Mouse (Mus musculus): ENCODE measurements around the gene Gpank1. TPM values are rescaled to one million over a fixed set of nuclear protein-coding genes. Genes with fewer than 3 reads are reported as not detected.
A peak's percentile ranks its signal among the peaks of the same experiment; 100 is the strongest.

Gpank1 gene
- polyA plus RNA-seq, 1 experiment = 25.3 TPM

DNA sequence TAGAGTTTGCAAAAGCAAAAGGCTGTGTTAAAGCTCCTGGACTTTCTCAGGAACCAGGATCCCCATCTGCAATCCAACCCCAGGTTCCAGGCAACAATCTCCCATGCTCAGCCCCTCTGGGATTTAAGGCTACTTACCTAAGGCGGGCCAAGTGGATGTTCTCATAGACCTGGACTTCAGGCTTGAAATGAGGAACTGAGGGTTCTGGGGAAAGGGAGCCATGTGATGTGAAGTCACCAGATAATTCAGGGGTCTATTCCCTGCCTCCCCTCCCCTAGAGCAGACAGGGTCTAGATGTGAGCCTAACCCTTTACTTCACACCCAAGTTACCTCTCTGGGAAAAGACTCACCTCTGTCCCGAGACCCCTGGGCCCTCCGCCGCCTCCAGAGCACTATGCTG is 40.5 kb upstream of the Gpank1 start:
- TF ChIP-seq CTCF (IDR thresholded peaks at IDR 0.05; ENCODE audit: extremely low read depth, insufficient read length, insufficient replicate concordance, low read depth, low read length) (no peak), POLR2A (IDR thresholded peaks at IDR 0.05; ENCODE audit: low read depth, low read length) (no peak)
- Histone ChIP-seq H3K36me3 (ENCODE audit: control insufficient read depth, insufficient read depth, low read length) (no peaks in the 10 kb centered on the region), H3K4me3 (ENCODE audit: low read depth, low read length) (no peak overlapping the region), H3K4me1 (ENCODE audit: control insufficient read depth, insufficient read depth, insufficient read length, low read length) (peaks cover 30% of the 10 kb centered on the region), H3K27me3 (ENCODE audit: control insufficient read depth, insufficient read depth, low read length) (no peaks in the 10 kb centered on the region), H3K27ac (ENCODE audit: insufficient read depth, low read depth, low read length) (no peak overlapping the region)
- WGBS = 93% methylated on average over 4 of the region's 4 CpGs

GRCm38 (mm10) chr17:35082841-35083576 is 38.2 kb upstream of the Gpank1 start:
- peaks cover 21% of the 10 kb centered on the region for H3K4me1 ChIP-seq (ENCODE audit: control insufficient read depth, insufficient read depth, insufficient read length, low read length)
- no peaks in the 10 kb centered on the region for H3K27me3 ChIP-seq (ENCODE audit: control insufficient read depth, insufficient read depth, low read length)
- no peaks in the 10 kb centered on the region for H3K36me3 ChIP-seq (ENCODE audit: control insufficient read depth, insufficient read depth, low read length)
- TF ChIP-seq CTCF (IDR thresholded peaks at IDR 0.05; ENCODE audit: extremely low read depth, insufficient read length, insufficient replicate concordance, low read depth, low read length) = no peak
- no peak for TF ChIP-seq POLR2A (IDR thresholded peaks at IDR 0.05; ENCODE audit: low read depth, low read length)
- no peak overlapping the region for H3K4me3 ChIP-seq (ENCODE audit: low read depth, low read length)
- WGBS = 92% methylated on average over 16 of the region's 16 CpGs
- no peak overlapping the region for H3K27ac ChIP-seq (ENCODE audit: insufficient read depth, low read depth, low read length)

DNA sequence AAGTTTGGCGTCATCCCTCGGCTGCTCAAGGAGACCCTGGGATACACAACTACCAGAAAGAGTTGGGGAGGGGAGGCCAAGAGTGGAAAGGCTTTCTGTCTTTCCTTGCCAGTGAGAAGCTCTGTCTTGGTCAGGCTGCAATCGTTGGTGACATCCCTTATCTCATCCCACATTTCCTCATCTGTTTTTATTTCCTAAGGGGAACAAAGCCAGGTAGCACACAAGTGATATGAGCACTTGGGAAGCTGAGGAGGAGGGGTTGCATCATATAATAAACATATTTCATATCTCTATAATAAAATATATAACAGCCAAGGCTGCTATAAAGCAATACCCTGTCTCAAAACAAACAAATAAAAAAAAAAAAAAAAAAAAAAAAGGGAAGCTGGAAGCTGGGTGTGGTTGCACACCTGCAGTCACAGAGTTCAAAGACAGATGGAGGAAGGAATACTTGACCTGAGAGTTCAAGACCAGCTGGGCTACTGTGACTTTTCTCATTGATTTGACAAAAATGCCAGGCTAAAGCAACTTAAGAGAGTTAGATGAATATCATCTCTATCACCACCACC is 37.2 kb upstream of the Gpank1 start:
- peaks cover 19% of the 10 kb centered on the region; the same call in 1 of the 2 replicates for H3K4me1 ChIP-seq (ENCODE audit: control insufficient read depth, insufficient read depth, insufficient read length, low read length)
- TF ChIP-seq CTCF (IDR thresholded peaks at IDR 0.05; ENCODE audit: extremely low read depth, insufficient read length, insufficient replicate concordance, low read depth, low read length) (no peak), POLR2A (IDR thresholded peaks at IDR 0.05; ENCODE audit: low read depth, low read length) (no peak)
- no peak overlapping the region for H3K4me3 ChIP-seq (ENCODE audit: low read depth, low read length)
- H3K36me3 ChIP-seq (ENCODE audit: control insufficient read depth, insufficient read depth, low read length) = no peaks in the 10 kb centered on the region
- no peak overlapping the region for H3K27ac ChIP-seq (ENCODE audit: insufficient read depth, low read depth, low read length)
- no peaks in the 10 kb centered on the region for H3K27me3 ChIP-seq (ENCODE audit: control insufficient read depth, insufficient read depth, low read length)
- 15% methylated on average over 3 of the region's 3 CpGs for WGBS

GRCm38 (mm10) chr17:35085208-35085865 is 35.9 kb upstream of the Gpank1 start, which contains the start of gene Ly6g6f:
Ly6g6f (minus strand) TSS chr17:35085610.
- TF ChIP-seq POLR2A (IDR thresholded peaks at IDR 0.05; ENCODE audit: low read depth, low read length) = no peak
- TF ChIP-seq CTCF (IDR thresholded peaks at IDR 0.05; ENCODE audit: extremely low read depth, insufficient read length, insufficient replicate concordance, low read depth, low read length) = no peak
- H3K4me1 ChIP-seq (ENCODE audit: control insufficient read depth, insufficient read depth, insufficient read length, low read length) = peaks cover 9% of the 10 kb centered on the region; the same call in 1 of the 2 replicates
- H3K27me3 ChIP-seq (ENCODE audit: control insufficient read depth, insufficient read depth, low read length) = no peaks in the 10 kb centered on the region
- WGBS = 68% methylated on average over 7 of the region's 7 CpGs
- no peaks in the 10 kb centered on the region for H3K36me3 ChIP-seq (ENCODE audit: control insufficient read depth, insufficient read depth, low read length)
- no peak within 1 kb of the TSS for H3K27ac ChIP-seq (ENCODE audit: insufficient read depth, low read depth, low read length)
- H3K4me3 ChIP-seq (ENCODE audit: low read depth, low read length) = no peak within 1 kb of the TSS

- H3K4me3 ChIP-seq (ENCODE audit: low read depth, low read length) = no peak overlapping the region
- TF ChIP-seq CTCF (IDR thresholded peaks at IDR 0.05; ENCODE audit: extremely low read depth, insufficient read length, insufficient replicate concordance, low read depth, low read length) (no peak), POLR2A (IDR thresholded peaks at IDR 0.05; ENCODE audit: low read depth, low read length) (no peak)
- no peaks in the 10 kb centered on the region for H3K27me3 ChIP-seq (ENCODE audit: control insufficient read depth, insufficient read depth, low read length)
- peaks cover 20% of the 10 kb centered on the region for H3K36me3 ChIP-seq (ENCODE audit: control insufficient read depth, insufficient read depth, low read length)
- H3K27ac ChIP-seq (ENCODE audit: insufficient read depth, low read depth, low read length) = no peak overlapping the region
- peaks cover 6% of the 10 kb centered on the region; the same call in 1 of the 2 replicates for H3K4me1 ChIP-seq (ENCODE audit: control insufficient read depth, insufficient read depth, insufficient read length, low read length)
- WGBS = 43% methylated on average over 2 of the region's 2 CpGs
Observed at GRCm38 (mm10) chr17:35088151-35088550, 33.1 kb upstream of the Gpank1 start.

DNA sequence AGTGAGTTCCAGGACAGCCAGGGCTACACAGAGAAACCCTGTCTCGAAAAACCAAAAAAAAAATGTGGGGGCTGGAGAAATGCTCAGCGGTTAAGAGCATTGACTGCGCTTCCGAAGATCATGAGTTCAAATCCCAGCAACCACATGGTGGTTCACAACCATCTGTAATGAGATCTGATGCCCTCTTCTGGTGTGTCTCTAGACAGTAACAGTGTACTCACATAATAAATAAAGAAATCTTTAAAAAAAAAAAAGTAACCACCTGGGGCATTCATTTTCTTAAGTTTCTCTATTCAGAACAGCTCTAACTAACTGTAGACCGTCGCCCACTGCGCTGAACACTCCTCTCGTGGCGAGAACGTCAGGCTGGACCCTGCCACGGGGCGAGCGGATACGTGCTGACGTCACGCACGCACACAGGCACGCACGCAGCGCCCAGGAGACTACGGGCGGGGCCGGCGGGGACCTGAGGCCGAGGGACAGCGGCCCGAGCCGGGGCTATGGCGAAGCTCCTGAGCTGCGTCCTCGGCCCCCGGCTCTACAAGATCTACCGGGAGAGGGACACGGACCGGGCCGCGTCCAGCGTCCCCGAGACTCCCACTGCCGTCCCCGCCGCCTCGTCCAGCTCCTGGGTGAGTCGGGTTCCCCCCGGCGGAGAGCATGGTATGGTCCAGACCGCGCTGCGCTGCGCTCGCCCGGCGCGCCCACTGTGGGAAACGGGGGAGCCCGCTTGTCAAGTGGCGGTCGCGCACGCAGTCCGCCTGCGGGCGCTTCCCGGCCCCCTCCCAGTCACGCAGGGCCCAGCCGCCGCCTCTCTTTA is 32.2 kb upstream of the Gpank1 start, which contains the start of gene Abhd16a:
TSS of gene Abhd16a (plus strand) at position 439 of the 820 bp plus-strand sequence.
- no peak for TF ChIP-seq CTCF (IDR thresholded peaks at IDR 0.05; ENCODE audit: extremely low read depth, insufficient read length, insufficient replicate concordance, low read depth, low read length)
- peak; percentile 86 for TF ChIP-seq POLR2A (IDR thresholded peaks at IDR 0.05; ENCODE audit: low read depth, low read length)
- H3K4me1 ChIP-seq (ENCODE audit: control insufficient read depth, insufficient read depth, insufficient read length, low read length) = 0 out of 2 replicates have a peak, but pooled peaks cover 3% of the 10 kb centered on the region
- no peaks in the 10 kb centered on the region for H3K27me3 ChIP-seq (ENCODE audit: control insufficient read depth, insufficient read depth, low read length)
- 2% methylated on average over 64 of the region's 67 CpGs for WGBS
- H3K27ac ChIP-seq (ENCODE audit: insufficient read depth, low read depth, low read length) = peak within 1 kb of the TSS; percentile 93
- H3K4me3 ChIP-seq (ENCODE audit: low read depth, low read length) = peak within 1 kb of the TSS; percentile 73
- peaks cover 25% of the 10 kb centered on the region for H3K36me3 ChIP-seq (ENCODE audit: control insufficient read depth, insufficient read depth, low read length)
